Mouse (Mus musculus) heart, adult 2 months (tissue): ENCODE measurements at regions not wholly inside any gene's neighbourhood (a gene's known extent, or its start where the extent isn't known, plus 50 kb on each side); places are given as distances from the start of the nearest gene placed in this dataset.

Source experiments
- CTCF ChIP-seq: fragments of 200-600 bp; IDR thresholded peaks from 2 replicates; pipeline ENCODE4 v1.8.1; 2022; ENCODE audit warnings: antibody characterized with exemption, mild to moderate bottlenecking, moderate library complexity
- EP300 ChIP-seq: fragments of 200-500 bp; IDR thresholded peaks from 2 replicates; pipeline ENCODE4 v1.6.1; 2011; ENCODE audit warnings: low read depth, low read length, control low read depth; ENCODE audit not compliant: insufficient read depth
- POLR2A ChIP-seq: fragments of 200-500 bp; IDR thresholded peaks from 2 replicates; pipeline ENCODE4 v1.6.1; 2011; ENCODE audit warnings: mild to moderate bottlenecking, low read depth, low read length, control low read depth; ENCODE audit not compliant: insufficient read depth

GRCm38 (mm10) chr5:147781215-147781614 lies 55.4 kb upstream of the Flt1 start:
- TF ChIP-seq CTCF (no peak), EP300 (no peak), POLR2A (no peak)
